Mouse (Mus musculus) ES-Bruce4 (cell line): ENCODE results near the gene Tmem231.

ENCODE experiments used
- CTCF ChIP-seq: IDR thresholded peaks from one replicate; pipeline ENCODE4 v1.8.1; 2011; ENCODE audit warnings: low read depth, low read length
- EP300 ChIP-seq: IDR thresholded peaks from 2 replicates; pipeline ENCODE4 v1.6.1; 2011; ENCODE audit warnings: low read depth, low read length; ENCODE audit not compliant: insufficient read depth
- POLR2A ChIP-seq: IDR thresholded peaks from one replicate; pipeline ENCODE4 v1.8.1; 2011; ENCODE audit warnings: low read length; ENCODE audit not compliant: insufficient read depth

DNA sequence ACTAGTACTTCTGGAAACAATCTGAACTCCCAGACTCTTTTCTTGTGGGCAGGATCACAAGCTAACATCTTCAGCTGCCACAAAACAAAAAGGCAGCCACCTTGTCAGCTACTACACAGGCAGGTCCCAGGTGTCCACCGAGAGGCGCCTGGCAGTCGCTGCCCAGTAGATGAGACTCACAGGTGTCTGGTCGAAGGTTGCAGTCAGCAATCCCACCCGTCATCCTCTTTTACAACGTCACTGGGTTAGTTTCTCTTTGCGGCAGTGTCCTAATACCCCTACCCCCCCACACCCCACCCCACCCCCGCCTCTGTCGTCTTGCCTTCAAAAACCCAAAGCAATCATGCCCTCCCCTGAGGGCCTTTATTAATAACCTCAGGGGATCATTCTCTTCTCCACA is 57.9 kb downstream of the Tmem231 start:
- TF ChIP-seq EP300 (no peak), POLR2A (no peak), CTCF (no peak)
